Mouse (Mus musculus): ENCODE measurements around the gene Prrt2. TPM values are rescaled to one million over a fixed set of nuclear protein-coding genes. Genes with fewer than 3 reads are reported as not detected.
A peak's percentile ranks its signal among the peaks of the same experiment; 100 is the strongest.

Prrt2 gene
- polyA plus RNA-seq, 1 experiment from 2014 or later: 11.9 TPM

GRCm38 (mm10) chr7:127018416-127019305 lies 2.4 kb downstream of the Prrt2 start:
- H3K4me1 ChIP-seq (replicated peaks): peaks cover 86% of the 10 kb centered on the region
- peak overlapping the region; percentile 67; the same call in 1 of the 2 replicates for H3K27ac ChIP-seq
- peaks cover 37% of the 10 kb centered on the region for H3K36me3 ChIP-seq
- no peak for ATAC-seq
- 0 out of 2 replicates have a peak overlapping the region, but pooled peaks have one; percentile 3 for H3K4me3 ChIP-seq (replicated peaks)
- peak overlapping the region; percentile 84 for H3K9ac ChIP-seq (replicated peaks)
- WGBS: 88% methylated on average over 15 of the region's 15 CpGs
- no peaks in the 10 kb centered on the region for H3K9me3 ChIP-seq
- no peaks in the 10 kb centered on the region for H3K27me3 ChIP-seq
- H3K4me2 ChIP-seq (replicated peaks): peak overlapping the region; percentile 85

DNA sequence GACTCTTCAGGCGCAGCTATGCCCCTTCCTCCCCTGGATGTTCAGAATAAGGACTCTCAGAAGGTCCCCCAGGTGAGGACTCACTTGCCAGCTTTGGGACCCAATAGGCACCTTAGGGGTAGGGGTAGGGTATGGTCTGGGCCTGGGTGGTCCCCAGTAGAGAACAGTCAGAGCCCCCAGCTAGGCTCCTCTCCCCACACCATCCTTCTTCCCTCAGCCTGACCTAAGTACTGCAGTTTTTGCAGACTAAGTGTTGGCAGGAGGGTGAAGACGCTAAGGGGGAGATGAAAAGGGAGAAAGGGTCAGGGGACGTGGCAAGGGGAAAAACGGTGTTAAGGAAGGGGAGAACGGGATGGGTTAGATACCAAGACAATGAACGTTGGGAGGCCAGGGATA lies 3.1 kb downstream of the Prrt2 start:
- H3K4me1 ChIP-seq (replicated peaks): peaks cover 84% of the 10 kb centered on the region
- no peak for ATAC-seq
- peak overlapping the region; percentile 85; the same call in 1 of the 2 replicates for H3K4me2 ChIP-seq (replicated peaks)
- WGBS: 50% methylated on average over 6 of the region's 6 CpGs
- peak overlapping the region; percentile 67 for H3K27ac ChIP-seq
- H3K36me3 ChIP-seq: peaks cover 37% of the 10 kb centered on the region
- H3K27me3 ChIP-seq: no peaks in the 10 kb centered on the region
- no peaks in the 10 kb centered on the region for H3K9me3 ChIP-seq
- H3K9ac ChIP-seq (replicated peaks): 0 out of 2 replicates have a peak overlapping the region, but pooled peaks have one; percentile 84
- no peak overlapping the region for H3K4me3 ChIP-seq (replicated peaks)

DNA sequence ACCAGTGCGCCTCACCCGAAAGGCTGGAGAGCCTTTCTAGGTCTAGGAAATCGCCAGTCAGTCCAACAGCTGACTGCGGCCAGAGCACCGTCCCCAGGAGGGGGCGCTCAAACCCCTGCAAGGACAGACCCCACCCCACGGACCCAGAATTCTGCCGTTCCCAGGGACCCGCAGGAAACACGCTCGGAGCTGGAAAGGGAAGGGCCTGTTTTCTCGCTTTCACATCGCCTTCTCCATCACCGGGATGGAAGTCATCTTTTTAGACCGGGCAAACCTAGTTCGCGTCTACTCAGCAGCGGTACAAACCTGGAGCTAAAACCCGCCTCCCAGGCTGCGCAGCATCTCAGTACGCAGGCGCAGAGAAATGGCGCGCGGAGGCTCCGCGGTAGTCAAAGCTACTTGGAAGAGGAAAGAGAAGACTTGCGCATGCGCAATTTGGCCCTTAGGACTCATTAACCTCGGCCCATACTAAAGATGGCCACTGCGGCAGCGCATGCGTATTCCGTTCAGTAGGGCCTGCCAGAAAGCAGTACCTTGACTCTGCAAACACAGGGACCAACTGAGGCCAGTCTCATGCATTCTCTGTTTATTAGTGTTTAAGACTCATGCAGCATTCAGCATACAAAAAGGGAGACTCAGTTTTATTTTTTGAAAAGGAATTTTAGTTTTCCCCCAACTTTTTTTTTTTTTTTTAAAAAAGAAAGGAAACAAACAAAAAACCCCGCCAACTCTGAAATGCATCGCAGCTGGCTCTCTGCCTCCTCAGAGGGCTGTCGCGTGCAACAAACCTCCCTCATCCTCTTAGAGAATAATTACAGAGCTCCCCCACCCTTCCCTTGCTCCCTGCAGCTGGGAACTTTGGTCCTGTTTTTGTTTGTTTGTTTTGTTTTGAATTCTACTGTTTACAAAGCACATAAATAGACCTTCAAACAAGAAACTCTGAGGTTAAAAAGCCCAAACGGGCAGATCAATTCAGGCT lies 3.8 kb downstream of the Prrt2 start, which contains the start of gene Pagr1a:
Gene Pagr1a (minus strand): TSS at position 382 of the 979 bp plus-strand sequence.
- no peaks in the 10 kb centered on the region for H3K9me3 ChIP-seq
- no peaks in the 10 kb centered on the region for H3K27me3 ChIP-seq
- peak within 1 kb of the TSS; percentile 93 for H3K9ac ChIP-seq (replicated peaks)
- peak within 1 kb of the TSS; percentile 89 for H3K4me2 ChIP-seq (replicated peaks)
- peak within 1 kb of the TSS; percentile 98 for H3K27ac ChIP-seq
- H3K4me3 ChIP-seq (replicated peaks): peak within 1 kb of the TSS; percentile 80
- 4% methylated on average over 39 of the region's 39 CpGs for WGBS
- H3K36me3 ChIP-seq: peaks cover 36% of the 10 kb centered on the region
- ATAC-seq: peak; percentile 81
- H3K4me1 ChIP-seq (replicated peaks): peaks cover 77% of the 10 kb centered on the region

- H3K4me3 ChIP-seq (replicated peaks): peak overlapping the region; percentile 80
- peak overlapping the region; percentile 98 for H3K27ac ChIP-seq
- H3K9ac ChIP-seq (replicated peaks): peak overlapping the region; percentile 93
- WGBS: 0% methylated on average over 22 of the region's 22 CpGs
- peak overlapping the region; percentile 89 for H3K4me2 ChIP-seq (replicated peaks)
- peak; percentile 46 for ATAC-seq
- H3K9me3 ChIP-seq: no peaks in the 10 kb centered on the region
- H3K4me1 ChIP-seq (replicated peaks): peaks cover 70% of the 10 kb centered on the region
- H3K36me3 ChIP-seq: peaks cover 35% of the 10 kb centered on the region
- no peaks in the 10 kb centered on the region for H3K27me3 ChIP-seq
These were observed 4.5 kb downstream of the Prrt2 start for GRCm38 (mm10) chr7:127016486-127016938.

DNA sequence TGATC lies 4.7 kb downstream of the Prrt2 start, which contains the start of gene Pagr1b:
Gene Pagr1b (minus strand): TSS at position 4 of the 5 bp plus-strand sequence.
- H3K27me3 ChIP-seq: no peaks in the 10 kb centered on the region
- H3K9ac ChIP-seq (replicated peaks): peak within 1 kb of the TSS; percentile 93
- peak within 1 kb of the TSS; percentile 98 for H3K27ac ChIP-seq
- peaks cover 36% of the 10 kb centered on the region for H3K36me3 ChIP-seq
- H3K4me1 ChIP-seq (replicated peaks): peaks cover 67% of the 10 kb centered on the region
- no peaks in the 10 kb centered on the region for H3K9me3 ChIP-seq
- peak within 1 kb of the TSS; percentile 80 for H3K4me3 ChIP-seq (replicated peaks)
- ATAC-seq: no peak
- peak within 1 kb of the TSS; percentile 89 for H3K4me2 ChIP-seq (replicated peaks)

DNA sequence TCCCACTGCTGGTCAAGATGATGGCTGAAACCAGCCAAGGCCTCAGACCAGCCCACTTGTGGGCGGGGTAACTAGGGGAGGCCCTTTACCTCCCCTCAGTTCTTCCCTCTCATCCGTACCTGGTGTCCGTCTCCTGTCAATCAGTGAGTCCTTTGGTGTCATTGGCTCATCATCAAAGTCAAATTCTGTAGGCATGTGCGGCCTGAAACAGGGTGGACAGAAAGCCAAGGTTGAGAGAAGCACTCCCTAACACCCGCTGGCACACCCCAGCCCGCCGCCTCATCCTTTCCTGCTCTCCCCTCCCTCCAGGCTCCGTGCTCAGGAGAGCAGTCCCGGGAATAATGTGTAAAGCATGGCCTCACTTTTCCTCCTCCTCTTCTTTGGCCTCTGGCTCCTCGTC lies 4.9 kb downstream of the Prrt2 start:
- H3K27ac ChIP-seq: peak overlapping the region; percentile 98
- ATAC-seq: peak; percentile 9
- H3K4me3 ChIP-seq (replicated peaks): peak overlapping the region; percentile 80
- H3K9ac ChIP-seq (replicated peaks): peak overlapping the region; percentile 93
- peaks cover 65% of the 10 kb centered on the region for H3K4me1 ChIP-seq (replicated peaks)
- WGBS: 3% methylated on average over 10 of the region's 10 CpGs
- no peaks in the 10 kb centered on the region for H3K9me3 ChIP-seq
- H3K4me2 ChIP-seq (replicated peaks): peak overlapping the region; percentile 89
- no peaks in the 10 kb centered on the region for H3K27me3 ChIP-seq
- H3K36me3 ChIP-seq: peaks cover 38% of the 10 kb centered on the region

GRCm38 (mm10) chr7:127014993-127015392 lies 6.0 kb downstream of the Prrt2 start:
- Histone ChIP-seq H3K27ac (no peak overlapping the region), H3K27me3 (no peaks in the 10 kb centered on the region), H3K4me1 (replicated peaks) (peaks cover 54% of the 10 kb centered on the region), H3K4me3 (replicated peaks) (peak overlapping the region; percentile 80), H3K9me3 (no peaks in the 10 kb centered on the region), H3K4me2 (replicated peaks) (peak overlapping the region; percentile 89), H3K9ac (replicated peaks) (peak overlapping the region; percentile 4; the same call in 1 of the 2 replicates), H3K36me3 (peaks cover 38% of the 10 kb centered on the region)
- no peak for ATAC-seq
- 94% methylated on average over 12 of the region's 12 CpGs for WGBS

DNA sequence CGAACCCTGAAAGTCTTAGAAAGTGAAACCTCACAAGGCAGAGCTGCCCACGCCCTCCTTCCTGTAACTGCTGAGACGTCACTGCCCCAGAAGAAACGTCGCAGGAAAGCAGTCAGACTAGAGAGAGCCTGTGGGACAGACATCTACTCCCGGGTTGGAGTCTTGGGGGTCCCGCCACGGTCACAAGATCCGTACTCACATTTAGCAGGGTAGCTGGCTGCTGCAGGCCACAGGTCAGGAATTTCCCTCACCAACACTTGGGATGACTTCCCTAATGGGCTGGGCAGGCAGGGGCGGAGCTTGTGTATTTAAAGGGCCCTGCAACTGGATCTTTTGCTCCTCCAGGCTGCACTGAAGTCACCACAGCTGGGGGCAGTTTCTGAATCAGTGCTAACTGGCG lies 6.7 kb downstream of the Prrt2 start, which contains the start of gene Mvp:
Gene Mvp (minus strand): TSS at position 302 of the 400 bp plus-strand sequence.
- H3K27ac ChIP-seq: no peak within 1 kb of the TSS
- H3K4me1 ChIP-seq (replicated peaks): peaks cover 48% of the 10 kb centered on the region
- no peak for ATAC-seq
- peak within 1 kb of the TSS; percentile 42 for H3K9ac ChIP-seq (replicated peaks)
- peak within 1 kb of the TSS; percentile 89 for H3K4me2 ChIP-seq (replicated peaks)
- H3K36me3 ChIP-seq: peaks cover 38% of the 10 kb centered on the region
- H3K9me3 ChIP-seq: no peaks in the 10 kb centered on the region
- no peaks in the 10 kb centered on the region for H3K27me3 ChIP-seq
- 81% methylated on average over 11 of the region's 11 CpGs for WGBS
- peak within 1 kb of the TSS; percentile 80 for H3K4me3 ChIP-seq (replicated peaks)

GRCm38 (mm10) chr7:127013385-127013784 lies 7.6 kb downstream of the Prrt2 start:
- Histone ChIP-seq H3K27me3 (no peaks in the 10 kb centered on the region), H3K9ac (replicated peaks) (no peak overlapping the region), H3K36me3 (peaks cover 38% of the 10 kb centered on the region), H3K4me2 (replicated peaks) (no peak overlapping the region), H3K4me3 (replicated peaks) (no peak overlapping the region), H3K4me1 (replicated peaks) (peaks cover 38% of the 10 kb centered on the region), H3K9me3 (no peaks in the 10 kb centered on the region), H3K27ac (no peak overlapping the region)
- ATAC-seq: no peak
- 98% methylated on average over 6 of the region's 6 CpGs for WGBS

DNA sequence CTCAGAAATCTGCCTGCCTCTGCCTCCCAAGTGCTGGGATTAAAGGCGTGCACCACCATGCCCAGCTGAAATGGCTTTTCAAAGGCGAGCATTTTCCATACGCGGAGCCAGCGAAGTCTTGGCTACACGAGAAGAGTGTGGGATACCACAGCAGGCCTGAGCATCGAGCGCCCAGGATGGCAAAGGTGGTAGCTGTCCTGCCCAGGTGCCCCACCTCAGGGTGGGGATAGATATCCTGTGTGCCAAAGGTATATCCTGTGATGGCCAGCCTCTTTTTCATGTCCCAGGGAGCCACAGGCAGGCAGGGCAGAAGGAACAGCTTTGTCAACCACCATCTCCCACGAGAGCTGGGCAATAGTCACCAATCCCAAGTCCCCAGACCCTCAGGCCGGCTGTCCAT lies 8.2 kb downstream of the Prrt2 start:
- WGBS: 95% methylated on average over 10 of the region's 10 CpGs
- Histone ChIP-seq H3K4me1 (replicated peaks) (peaks cover 33% of the 10 kb centered on the region), H3K27ac (no peak overlapping the region), H3K4me3 (replicated peaks) (no peak overlapping the region), H3K27me3 (no peaks in the 10 kb centered on the region), H3K36me3 (peaks cover 38% of the 10 kb centered on the region), H3K9ac (replicated peaks) (no peak overlapping the region), H3K9me3 (no peaks in the 10 kb centered on the region), H3K4me2 (replicated peaks) (no peak overlapping the region)
- ATAC-seq: no peak

DNA sequence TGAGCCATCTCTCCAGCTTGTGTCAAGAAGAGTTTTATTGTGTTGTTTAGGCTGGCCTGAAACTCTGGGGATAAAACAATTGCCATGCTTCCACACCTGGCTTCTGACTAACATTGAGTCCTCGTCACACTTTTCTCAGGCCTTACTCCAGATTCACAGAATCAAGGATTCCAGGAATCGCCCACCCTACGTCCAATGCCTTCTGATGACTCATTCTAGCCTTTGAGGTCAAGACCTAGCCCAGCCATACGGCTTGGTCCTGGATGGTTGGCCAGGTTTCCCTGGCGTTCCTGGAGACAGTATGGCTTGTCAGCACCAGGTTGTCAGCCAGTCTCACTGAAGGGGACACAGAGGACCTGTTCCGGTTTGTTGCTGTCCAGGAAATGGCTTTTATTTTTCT lies 8.6 kb downstream of the Prrt2 start:
- no peak overlapping the region for H3K27ac ChIP-seq
- H3K9me3 ChIP-seq: no peaks in the 10 kb centered on the region
- no peak overlapping the region for H3K9ac ChIP-seq (replicated peaks)
- no peaks in the 10 kb centered on the region for H3K27me3 ChIP-seq
- peaks cover 38% of the 10 kb centered on the region for H3K36me3 ChIP-seq
- peaks cover 29% of the 10 kb centered on the region for H3K4me1 ChIP-seq (replicated peaks)
- no peak overlapping the region for H3K4me2 ChIP-seq (replicated peaks)
- WGBS: 89% methylated on average over 6 of the region's 6 CpGs
- no peak for ATAC-seq
- H3K4me3 ChIP-seq (replicated peaks): no peak overlapping the region

GRCm38 (mm10) chr7:127011717-127012116 lies 9.3 kb downstream of the Prrt2 start:
- 63% methylated on average over 2 of the region's 2 CpGs for WGBS

More at GRCm38 (mm10) chr7:127011717-127012116, 9.3 kb downstream of the Prrt2 start:
- no peak overlapping the region for H3K27ac ChIP-seq
- peaks cover 38% of the 10 kb centered on the region for H3K36me3 ChIP-seq
- H3K4me1 ChIP-seq (replicated peaks): peaks cover 29% of the 10 kb centered on the region
- H3K9me3 ChIP-seq: no peaks in the 10 kb centered on the region
- no peak overlapping the region for H3K9ac ChIP-seq (replicated peaks)
- no peaks in the 10 kb centered on the region for H3K27me3 ChIP-seq
- no peak overlapping the region for H3K4me3 ChIP-seq (replicated peaks)
- H3K4me2 ChIP-seq (replicated peaks): no peak overlapping the region
- ATAC-seq: no peak
